Mouse (Mus musculus) C2C12 (cell line): ENCODE measurements around the gene Myl7.

ENCODE experiments used
- CEBPB ChIP-seq: IDR thresholded peaks from one replicate; pipeline ENCODE4 v1.6.1; 2011; ENCODE audit warnings: low read depth, mild to moderate bottlenecking, control low read depth, moderate library complexity
- CTCF ChIP-seq: IDR thresholded peaks from one replicate; pipeline ENCODE4 v1.5.1; 2011; ENCODE audit not compliant: control insufficient read depth, insufficient read depth, insufficient read length
- FOSL1 ChIP-seq: IDR thresholded peaks from one replicate; pipeline ENCODE4 v1.8.0; 2011; ENCODE audit warnings: mild to moderate bottlenecking, low read length; ENCODE audit not compliant: poor library complexity, insufficient read depth, severe bottlenecking
- MAX ChIP-seq: IDR thresholded peaks from one replicate; pipeline ENCODE4 v1.6.1; 2011; ENCODE audit warnings: mild to moderate bottlenecking, control low read depth
- MYOD1 ChIP-seq: IDR thresholded peaks from one replicate; pipeline ENCODE4 v1.6.1; 2011; ENCODE audit warnings: low read depth; ENCODE audit not compliant: control insufficient read depth, insufficient read length
- MYOG ChIP-seq: IDR thresholded peaks from one replicate; pipeline ENCODE4 v1.6.1; 2011; ENCODE audit not compliant: control insufficient read depth, insufficient read length; ENCODE audit errors: extremely low read depth
- USF1 ChIP-seq: IDR thresholded peaks from one replicate; pipeline ENCODE4 v1.6.1; 2011; ENCODE audit warnings: low read depth, mild to moderate bottlenecking, control low read depth, moderate library complexity

GRCm38 (mm10) chr11:5907096-5907495, 8.5 kb upstream of the Myl7 start:
- no peak for TF ChIP-seq MAX
- no peak for TF ChIP-seq CTCF
- TF ChIP-seq FOSL1: no peak
- no peak for TF ChIP-seq CEBPB
- no peak for TF ChIP-seq MYOG
- no peak for TF ChIP-seq USF1
- no peak for TF ChIP-seq MYOD1
